Mouse (Mus musculus) G1E (cell line): ENCODE measurements at regions not wholly inside any gene's neighbourhood (a gene's known extent, or its start where the extent isn't known, plus 50 kb on each side); places are given as distances from the start of the nearest gene placed in this dataset.

ENCODE experiments used
- CTCF ChIP-seq: IDR thresholded peaks from 2 replicates; pipeline ENCODE4 v1.5.1; 2012; ENCODE audit warnings: low read depth, low read length, inconsistent platforms, mixed read lengths
- GATA1 ChIP-seq: IDR thresholded peaks from 2 replicates; pipeline ENCODE4 v1.6.1; 2012; ENCODE audit warnings: borderline replicate concordance, low read length, inconsistent platforms, mixed read lengths
- GATA2 ChIP-seq: IDR thresholded peaks from 2 replicates; pipeline ENCODE4 v1.6.1; 2012; ENCODE audit warnings: low read depth, low read length, inconsistent platforms, borderline replicate concordance
- POLR2AphosphoS5 ChIP-seq: IDR thresholded peaks from 2 replicates; pipeline ENCODE4 v1.6.1; 2012; ENCODE audit warnings: low read depth, low read length, inconsistent platforms; ENCODE audit not compliant: insufficient replicate concordance
- TAL1 ChIP-seq: conservative IDR thresholded peaks from 2 replicates; pipeline ENCODE4 v1.6.1; 2012; ENCODE audit warnings: low read depth, low read length, inconsistent platforms, mixed read lengths

DNA sequence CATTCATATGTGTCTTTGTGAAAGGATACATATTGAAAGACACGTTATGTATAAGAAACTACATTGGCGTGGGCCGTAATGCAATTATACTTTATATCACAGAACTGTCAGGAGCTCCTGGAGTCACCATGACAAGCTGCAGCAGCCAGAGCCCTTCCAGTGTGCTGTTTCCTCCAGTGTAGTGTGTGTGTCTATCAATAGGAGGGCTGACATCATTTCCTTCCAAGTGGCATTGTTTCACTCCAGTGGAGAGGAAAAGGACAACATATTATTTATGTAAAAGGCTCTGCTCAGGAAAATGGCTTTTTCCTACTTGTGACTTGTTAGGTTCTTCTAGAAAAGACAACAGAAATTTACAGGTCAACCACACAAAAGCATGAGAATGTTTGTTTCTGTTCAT lies 172.5 kb downstream of the Ankrd50 start:
- TF ChIP-seq CTCF, result no peak
- TF ChIP-seq GATA1, result no peak
- TF ChIP-seq TAL1, result no peak
- no peak for TF ChIP-seq POLR2AphosphoS5
- TF ChIP-seq GATA2, result no peak
